Mouse (Mus musculus): Measurements from ENCODE around the gene Cnr2. TPM values are rescaled to one million over a fixed set of nuclear protein-coding genes. Genes with fewer than 3 reads are reported as not detected.

The Cnr2 gene
- polyA plus RNA-seq, 1 experiment from 2014 or later, result 0.71 TPM

GRCm38 (mm10) chr4:135874564-135875535 is 20.3 kb upstream of the Cnr2 start:
- Histone ChIP-seq H3K4me3 (ENCODE audit: low read length) (peak overlapping the region; percentile 79; the same call in 1 of the 2 replicates), H3K27ac (ENCODE audit: low read length) (peak overlapping the region; percentile 100), H3K4me1 (ENCODE audit: control insufficient read depth, insufficient read depth, low read length) (peaks cover 42% of the 10 kb centered on the region), H3K36me3 (ENCODE audit: control insufficient read depth, insufficient read depth) (peaks cover 12% of the 10 kb centered on the region), H3K9me3 (replicated peaks; ENCODE audit: control insufficient read depth, low read length) (no peaks in the 10 kb centered on the region), H3K9ac (ENCODE audit: low read length) (peak overlapping the region; percentile 75), H3K27me3 (ENCODE audit: control insufficient read depth, insufficient read depth, low read length) (no peaks in the 10 kb centered on the region), H3K4me2 (ENCODE audit: low read depth, low read length) (peak overlapping the region; percentile 62)
- no peak for ATAC-seq (replicated peaks; ENCODE audit: extremely low read depth, insufficient read depth, low FRiP score)
- 80% methylated on average over 10 of the region's 10 CpGs for WGBS

- no peak for ATAC-seq (replicated peaks; ENCODE audit: extremely low read depth, insufficient read depth, low FRiP score)
- peaks cover 40% of the 10 kb centered on the region for H3K4me1 ChIP-seq (ENCODE audit: control insufficient read depth, insufficient read depth, low read length)
- no peaks in the 10 kb centered on the region for H3K9me3 ChIP-seq (replicated peaks; ENCODE audit: control insufficient read depth, low read length)
- H3K4me2 ChIP-seq (ENCODE audit: low read depth, low read length), result peak overlapping the region; percentile 62; the same call in 1 of the 2 replicates
- H3K27me3 ChIP-seq (ENCODE audit: control insufficient read depth, insufficient read depth, low read length), result no peaks in the 10 kb centered on the region
- peak overlapping the region; percentile 61; the same call in 1 of the 2 replicates for H3K9ac ChIP-seq (ENCODE audit: low read length)
- WGBS, result 35% methylated on average over 7 of the region's 7 CpGs
- peaks cover 12% of the 10 kb centered on the region for H3K36me3 ChIP-seq (ENCODE audit: control insufficient read depth, insufficient read depth)
- peak overlapping the region; percentile 100 for H3K27ac ChIP-seq (ENCODE audit: low read length)
- H3K4me3 ChIP-seq (ENCODE audit: low read length), result no peak overlapping the region
Observed at GRCm38 (mm10) chr4:135875546-135875945, 19.6 kb upstream of the Cnr2 start.

GRCm38 (mm10) chr4:135875991-135876582 is 19.1 kb upstream of the Cnr2 start:
- ATAC-seq (replicated peaks; ENCODE audit: extremely low read depth, insufficient read depth, low FRiP score), result peak; percentile 15
- Histone ChIP-seq H3K27me3 (ENCODE audit: control insufficient read depth, insufficient read depth, low read length) (no peaks in the 10 kb centered on the region), H3K27ac (ENCODE audit: low read length) (peak overlapping the region; percentile 100), H3K36me3 (ENCODE audit: control insufficient read depth, insufficient read depth) (peaks cover 12% of the 10 kb centered on the region), H3K4me2 (ENCODE audit: low read depth, low read length) (peak overlapping the region; percentile 62), H3K9ac (ENCODE audit: low read length) (peak overlapping the region; percentile 61), H3K9me3 (replicated peaks; ENCODE audit: control insufficient read depth, low read length) (no peaks in the 10 kb centered on the region), H3K4me1 (ENCODE audit: control insufficient read depth, insufficient read depth, low read length) (peaks cover 38% of the 10 kb centered on the region), H3K4me3 (ENCODE audit: low read length) (peak overlapping the region; percentile 38)
- 5% methylated on average over 9 of the region's 9 CpGs for WGBS

GRCm38 (mm10) chr4:135876583-135877020 is 18.6 kb upstream of the Cnr2 start:
- peak; percentile 37 for ATAC-seq (replicated peaks; ENCODE audit: extremely low read depth, insufficient read depth, low FRiP score)
- no peaks in the 10 kb centered on the region for H3K9me3 ChIP-seq (replicated peaks; ENCODE audit: control insufficient read depth, low read length)
- H3K9ac ChIP-seq (ENCODE audit: low read length), result peak overlapping the region; percentile 61
- H3K4me3 ChIP-seq (ENCODE audit: low read length), result peak overlapping the region; percentile 38
- H3K27ac ChIP-seq (ENCODE audit: low read length), result peak overlapping the region; percentile 100
- no peaks in the 10 kb centered on the region for H3K27me3 ChIP-seq (ENCODE audit: control insufficient read depth, insufficient read depth, low read length)
- under 1% methylated on average over 16 of the region's 16 CpGs for WGBS
- H3K4me2 ChIP-seq (ENCODE audit: low read depth, low read length), result peak overlapping the region; percentile 62
- peaks cover 9% of the 10 kb centered on the region; the same call in 1 of the 2 replicates for H3K36me3 ChIP-seq (ENCODE audit: control insufficient read depth, insufficient read depth)
- peaks cover 35% of the 10 kb centered on the region for H3K4me1 ChIP-seq (ENCODE audit: control insufficient read depth, insufficient read depth, low read length)

GRCm38 (mm10) chr4:135877742-135878141 is 17.5 kb upstream of the Cnr2 start:
- H3K4me3 ChIP-seq (ENCODE audit: low read length), result no peak overlapping the region
- peaks cover 30% of the 10 kb centered on the region for H3K4me1 ChIP-seq (ENCODE audit: control insufficient read depth, insufficient read depth, low read length)
- ATAC-seq (replicated peaks; ENCODE audit: extremely low read depth, insufficient read depth, low FRiP score), result no peak
- no peak overlapping the region for H3K4me2 ChIP-seq (ENCODE audit: low read depth, low read length)
- H3K9me3 ChIP-seq (replicated peaks; ENCODE audit: control insufficient read depth, low read length), result no peaks in the 10 kb centered on the region
- H3K36me3 ChIP-seq (ENCODE audit: control insufficient read depth, insufficient read depth), result peaks cover under 1% of the 10 kb centered on the region; the same call in 1 of the 2 replicates
- H3K9ac ChIP-seq (ENCODE audit: low read length), result no peak overlapping the region
- no peak overlapping the region for H3K27ac ChIP-seq (ENCODE audit: low read length)
- 59% methylated on average over 2 of the region's 2 CpGs for WGBS
- H3K27me3 ChIP-seq (ENCODE audit: control insufficient read depth, insufficient read depth, low read length), result no peaks in the 10 kb centered on the region

- H3K4me1 ChIP-seq (ENCODE audit: control insufficient read depth, insufficient read depth, low read length), result peaks cover 37% of the 10 kb centered on the region
- no peak overlapping the region for H3K4me2 ChIP-seq (ENCODE audit: low read depth, low read length)
- H3K4me3 ChIP-seq (ENCODE audit: low read length), result no peak overlapping the region
- no peaks in the 10 kb centered on the region for H3K36me3 ChIP-seq (ENCODE audit: control insufficient read depth, insufficient read depth)
- H3K27me3 ChIP-seq (ENCODE audit: control insufficient read depth, insufficient read depth, low read length), result no peaks in the 10 kb centered on the region
- H3K9me3 ChIP-seq (replicated peaks; ENCODE audit: control insufficient read depth, low read length), result no peaks in the 10 kb centered on the region
- WGBS, result 74% methylated on average over 6 of the region's 6 CpGs
- H3K9ac ChIP-seq (ENCODE audit: low read length), result no peak overlapping the region
- ATAC-seq (replicated peaks; ENCODE audit: extremely low read depth, insufficient read depth, low FRiP score), result no peak
- H3K27ac ChIP-seq (ENCODE audit: low read length), result no peak overlapping the region
Observed at GRCm38 (mm10) chr4:135879021-135879420, 16.2 kb upstream of the Cnr2 start.

- Histone ChIP-seq H3K27me3 (ENCODE audit: control insufficient read depth, insufficient read depth, low read length) (no peaks in the 10 kb centered on the region), H3K4me1 (ENCODE audit: control insufficient read depth, insufficient read depth, low read length) (peaks cover 29% of the 10 kb centered on the region), H3K27ac (ENCODE audit: low read length) (no peak overlapping the region), H3K9me3 (replicated peaks; ENCODE audit: control insufficient read depth, low read length) (no peaks in the 10 kb centered on the region), H3K36me3 (ENCODE audit: control insufficient read depth, insufficient read depth) (no peaks in the 10 kb centered on the region), H3K4me3 (ENCODE audit: low read length) (no peak overlapping the region), H3K9ac (ENCODE audit: low read length) (no peak overlapping the region), H3K4me2 (ENCODE audit: low read depth, low read length) (no peak overlapping the region)
- 92% methylated on average over 6 of the region's 6 CpGs for WGBS
- no peak for ATAC-seq (replicated peaks; ENCODE audit: extremely low read depth, insufficient read depth, low FRiP score)
Observed at GRCm38 (mm10) chr4:135880018-135880417, 15.2 kb upstream of the Cnr2 start.

- Histone ChIP-seq H3K4me3 (ENCODE audit: low read length) (no peak overlapping the region), H3K27ac (ENCODE audit: low read length) (no peak overlapping the region), H3K4me2 (ENCODE audit: low read depth, low read length) (no peak overlapping the region), H3K4me1 (ENCODE audit: control insufficient read depth, insufficient read depth, low read length) (peaks cover 24% of the 10 kb centered on the region), H3K27me3 (ENCODE audit: control insufficient read depth, insufficient read depth, low read length) (no peaks in the 10 kb centered on the region), H3K9ac (ENCODE audit: low read length) (no peak overlapping the region), H3K9me3 (replicated peaks; ENCODE audit: control insufficient read depth, low read length) (no peaks in the 10 kb centered on the region), H3K36me3 (ENCODE audit: control insufficient read depth, insufficient read depth) (no peaks in the 10 kb centered on the region)
- 82% methylated on average over 10 of the region's 10 CpGs for WGBS
- no peak for ATAC-seq (replicated peaks; ENCODE audit: extremely low read depth, insufficient read depth, low FRiP score)
Observed at GRCm38 (mm10) chr4:135880576-135880975, 14.6 kb upstream of the Cnr2 start.

- 70% methylated on average over 6 of the region's 6 CpGs for WGBS
- Histone ChIP-seq H3K27ac (ENCODE audit: low read length) (no peak overlapping the region), H3K36me3 (ENCODE audit: control insufficient read depth, insufficient read depth) (no peaks in the 10 kb centered on the region), H3K27me3 (ENCODE audit: control insufficient read depth, insufficient read depth, low read length) (no peaks in the 10 kb centered on the region), H3K9ac (ENCODE audit: low read length) (no peak overlapping the region), H3K9me3 (replicated peaks; ENCODE audit: control insufficient read depth, low read length) (no peaks in the 10 kb centered on the region), H3K4me3 (ENCODE audit: low read length) (no peak overlapping the region), H3K4me1 (ENCODE audit: control insufficient read depth, insufficient read depth, low read length) (peaks cover 10% of the 10 kb centered on the region), H3K4me2 (ENCODE audit: low read depth, low read length) (no peak overlapping the region)
- ATAC-seq (replicated peaks; ENCODE audit: extremely low read depth, insufficient read depth, low FRiP score), result no peak
Observed at GRCm38 (mm10) chr4:135882023-135882422, 13.2 kb upstream of the Cnr2 start.

All from heart, embryonic 16.5 days (tissue).